Mouse (Mus musculus): Measurements from ENCODE around the gene Lrp2.

GRCm38 (mm10) chr2:69590548-69590947, 4.7 kb upstream of the Lrp2 start:
- TF ChIP-seq CTCF (IDR thresholded peaks at IDR 0.05; ENCODE audit: low read depth, low read length) (no peak), GATA1 (IDR thresholded peaks at IDR 0.05; ENCODE audit: borderline replicate concordance, low read length) (no peak), POLR2AphosphoS5 (IDR thresholded peaks at IDR 0.05; ENCODE audit: insufficient replicate concordance, low read depth, low read length) (no peak), GATA2 (IDR thresholded peaks at IDR 0.05; ENCODE audit: borderline replicate concordance, low read depth, low read length) (no peak), TAL1 (conservative IDR thresholded peaks at IDR 0.05; ENCODE audit: low read depth, low read length) (no peak)
